In the genomic region with DNA sequence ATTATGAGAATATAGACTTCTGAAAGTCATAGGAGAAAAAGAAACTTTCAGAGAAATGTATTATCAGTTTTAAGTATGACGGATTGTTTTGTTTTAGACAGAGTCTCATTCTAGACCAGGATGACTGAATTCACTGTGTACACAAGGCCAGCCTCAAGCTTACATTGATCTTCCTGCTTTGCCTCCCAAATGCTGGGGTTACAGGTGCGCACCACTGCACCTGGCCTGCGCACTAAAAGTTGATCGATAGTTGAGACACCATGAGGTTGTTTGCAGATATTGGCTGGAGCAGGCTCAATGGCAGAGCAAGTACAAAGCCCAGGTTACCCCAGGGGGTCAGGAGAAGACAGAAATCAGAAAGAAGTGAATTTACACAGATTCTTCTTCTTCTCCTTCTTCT, we compare ENCODE assay signal across 34 mouse cellular contexts. TPM values are rescaled to one million over a fixed set of nuclear protein-coding genes. Genes with fewer than 3 reads are reported as not detected.
"Had no signal": no experiment of that assay in that cellular context is flagged by ENCODE, and none has a peak within 500 bp of the region (broad histone marks: within the 10 kb centered on the region; RNA-seq: fewer than 3 reads in every experiment).

No protein-coding gene starts in this region.

- H3K27me3 ChIP-seq: embryonic facial prominence, embryonic 12.5 days; embryonic facial prominence, embryonic 13.5 days; embryonic facial prominence, embryonic 15.5 days; forebrain, embryonic 12.5 days; forebrain, embryonic 13.5 days; forebrain, embryonic 15.5 days had no signal

- H3K9ac ChIP-seq: embryonic facial prominence, embryonic 12.5 days; embryonic facial prominence, embryonic 13.5 days; embryonic facial prominence, embryonic 15.5 days; forebrain, embryonic 12.5 days; forebrain, embryonic 13.5 days; forebrain, embryonic 15.5 days; forebrain, postnatal 0 days had no signal

- H3K4me3 ChIP-seq: embryonic facial prominence, embryonic 10.5 days; embryonic facial prominence, embryonic 12.5 days; embryonic facial prominence, embryonic 13.5 days; embryonic facial prominence, embryonic 15.5 days; erythroblast, embryonic 14.5 days; forebrain, embryonic 10.5 days; forebrain, embryonic 12.5 days; forebrain, embryonic 13.5 days; forebrain, embryonic 15.5 days; gastrocnemius, adult 2 months; heart, adult 2 months had no signal

- H3K9me3 ChIP-seq: embryonic facial prominence, embryonic 10.5 days; embryonic facial prominence, embryonic 12.5 days; embryonic facial prominence, embryonic 13.5 days; embryonic facial prominence, embryonic 15.5 days; forebrain, embryonic 10.5 days; forebrain, embryonic 12.5 days; forebrain, embryonic 13.5 days; forebrain, embryonic 15.5 days had no signal

- H3K27ac ChIP-seq: embryonic facial prominence, embryonic 10.5 days; embryonic facial prominence, embryonic 12.5 days; embryonic facial prominence, embryonic 13.5 days; embryonic facial prominence, embryonic 15.5 days; forebrain, embryonic 10.5 days; forebrain, embryonic 12.5 days; forebrain, embryonic 13.5 days; forebrain, embryonic 15.5 days; gastrocnemius, adult 2 months; heart, adult 2 months had no signal

- DNase-seq: cerebellum, adult 2 months; cerebellum, adult 8-10 months; cerebellum, adult 9-10 months; cerebellum, adult 9-11 months; cerebellum, postnatal 10 days; cerebellum, postnatal 14 days; cerebellum, postnatal 25 days; cerebellum, postnatal 36 days; embryo, embryonic 11 days; forebrain, postnatal 0 days; gastrocnemius, adult 2 months; gastrocnemius, postnatal 10 days; gastrocnemius, postnatal 14 days; gastrocnemius, postnatal 25 days; gastrocnemius, postnatal 36 days; heart, adult 11 months; heart, adult 18-20 months; heart, adult 2 months had no signal

- H3K4me2 ChIP-seq: embryonic facial prominence, embryonic 12.5 days; embryonic facial prominence, embryonic 13.5 days; embryonic facial prominence, embryonic 15.5 days; forebrain, embryonic 12.5 days; forebrain, embryonic 13.5 days; forebrain, embryonic 15.5 days had no signal

- ATAC-seq: forebrain, embryonic 13.5 days; forebrain, embryonic 14.5 days; forebrain, embryonic 15.5 days; forebrain, embryonic 16.5 days; forebrain, postnatal 0 days had no signal

- H3K36me3 ChIP-seq: embryonic facial prominence, embryonic 10.5 days; embryonic facial prominence, embryonic 12.5 days; embryonic facial prominence, embryonic 13.5 days; embryonic facial prominence, embryonic 15.5 days; forebrain, embryonic 10.5 days; forebrain, embryonic 12.5 days; forebrain, embryonic 15.5 days had no signal

- H3K4me1 ChIP-seq: embryonic facial prominence, embryonic 10.5 days; embryonic facial prominence, embryonic 12.5 days; embryonic facial prominence, embryonic 13.5 days; embryonic facial prominence, embryonic 15.5 days; forebrain, embryonic 13.5 days; forebrain, embryonic 15.5 days had no signal

RNA-seq across cellular contexts. Expression of a gene that starts 55.1 kb away (rescaled TPM):
- total RNA-seq: common myeloid progenitor, adult 5-6 weeks; forebrain, postnatal 0 days; granulocyte monocyte progenitor cell, adult 5-6 weeks had no signal
- polyA plus RNA-seq: embryonic facial prominence, embryonic 10.5 days; embryonic facial prominence, embryonic 11.5 days; embryonic facial prominence, embryonic 12.5 days; embryonic facial prominence, embryonic 14.5 days; erythroblast, embryonic 14.5 days; forebrain, embryonic 11.5 days; forebrain, embryonic 12.5 days; forebrain, embryonic 13.5 days; forebrain, embryonic 14.5 days; forebrain, embryonic 15.5 days; forebrain, embryonic 16.5 days; forebrain, postnatal 0 days had no signal
